Mouse (Mus musculus): ENCODE data around the gene Pskh1. TPM values are rescaled to one million over a fixed set of nuclear protein-coding genes. Genes with fewer than 3 reads are reported as not detected.

The Pskh1 gene
- polyA plus RNA-seq, 1 experiment from 2014 or later = 28.7 TPM

DNA sequence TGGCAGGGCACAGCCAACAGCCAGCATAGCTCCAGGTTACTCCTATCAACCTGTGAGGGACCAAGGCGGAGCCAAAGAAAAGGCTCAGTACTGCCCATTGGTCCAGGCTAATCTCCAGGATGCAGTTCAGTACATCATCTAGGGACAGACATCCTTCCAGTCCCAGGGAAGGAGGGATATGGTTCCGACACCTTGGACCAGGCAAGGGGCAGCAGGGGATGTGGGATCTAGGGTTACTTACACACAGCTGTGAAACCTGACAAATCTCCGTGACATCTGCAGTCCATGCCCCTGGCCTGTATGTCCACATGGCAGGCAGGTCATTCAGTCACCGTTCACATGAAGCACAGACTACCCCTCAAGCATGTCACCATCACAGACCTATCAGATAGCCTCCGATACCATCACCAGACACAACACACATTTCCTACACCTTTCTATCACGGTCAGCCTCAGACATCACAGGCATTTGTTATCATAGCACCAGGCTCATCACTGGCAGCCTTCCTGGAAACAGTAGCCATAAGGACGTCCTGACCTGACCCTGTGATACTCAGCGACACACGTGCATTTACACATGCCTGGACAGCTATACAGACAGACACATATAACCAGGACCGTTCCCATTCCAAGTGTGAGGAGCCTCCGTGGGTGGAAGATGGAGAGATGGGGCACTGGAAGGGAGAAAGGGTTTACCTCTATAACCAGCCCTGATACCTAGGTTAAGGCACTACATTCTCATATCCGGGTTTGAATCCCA is 64.4 kb downstream of the Pskh1 start:
- no peaks in the 10 kb centered on the region for H3K9me3 ChIP-seq
- 0 out of 2 replicates have a peak, but pooled peaks cover 3% of the 10 kb centered on the region for H3K36me3 ChIP-seq
- no peak overlapping the region; the same call in 1 of the 2 replicates for H3K9ac ChIP-seq
- peaks cover 24% of the 10 kb centered on the region for H3K4me1 ChIP-seq
- H3K27me3 ChIP-seq (replicated peaks) = no peaks in the 10 kb centered on the region
- peak overlapping the region; percentile 94; the same call in 1 of the 2 replicates for H3K27ac ChIP-seq
- H3K4me2 ChIP-seq = peak overlapping the region; percentile 69
- 55% methylated on average over 12 of the region's 12 CpGs for WGBS
- no peak for ATAC-seq (ENCODE audit: insufficient read depth, low FRiP score, low read depth)
- peak overlapping the region; percentile 72 for H3K4me3 ChIP-seq (replicated peaks)

DNA sequence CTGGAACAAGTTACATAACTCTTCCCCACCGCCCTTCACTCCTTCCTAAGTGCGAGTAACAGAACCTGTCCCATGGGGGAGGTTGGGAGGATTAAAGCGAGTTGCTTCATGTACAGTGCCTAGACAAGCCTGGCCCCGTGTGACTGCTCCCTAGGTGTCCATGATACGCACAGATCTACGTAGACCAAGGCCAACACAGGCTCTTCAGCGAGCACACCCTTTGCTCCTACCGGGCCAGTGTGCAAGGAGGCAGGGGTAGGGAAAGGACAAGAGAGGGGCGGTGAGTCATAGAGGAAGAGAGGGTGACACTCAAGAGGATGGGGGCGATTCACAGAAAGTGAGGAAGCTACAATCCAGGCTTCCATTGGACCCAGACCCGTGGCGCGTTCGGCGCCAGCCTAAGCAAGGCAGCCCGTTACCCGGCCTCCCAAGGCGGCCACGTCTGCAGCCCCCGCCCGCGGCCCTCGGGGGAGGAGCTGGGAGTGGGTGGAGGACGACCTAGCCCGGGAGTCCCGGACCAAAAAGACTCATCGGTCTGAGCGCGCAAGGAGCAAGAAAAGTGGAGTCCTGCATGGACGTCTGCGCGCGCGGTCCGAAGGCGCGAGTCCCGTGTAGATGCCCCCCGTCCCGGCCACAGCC is 65.1 kb downstream of the Pskh1 start:
- H3K27me3 ChIP-seq (replicated peaks) = no peaks in the 10 kb centered on the region

DNA sequence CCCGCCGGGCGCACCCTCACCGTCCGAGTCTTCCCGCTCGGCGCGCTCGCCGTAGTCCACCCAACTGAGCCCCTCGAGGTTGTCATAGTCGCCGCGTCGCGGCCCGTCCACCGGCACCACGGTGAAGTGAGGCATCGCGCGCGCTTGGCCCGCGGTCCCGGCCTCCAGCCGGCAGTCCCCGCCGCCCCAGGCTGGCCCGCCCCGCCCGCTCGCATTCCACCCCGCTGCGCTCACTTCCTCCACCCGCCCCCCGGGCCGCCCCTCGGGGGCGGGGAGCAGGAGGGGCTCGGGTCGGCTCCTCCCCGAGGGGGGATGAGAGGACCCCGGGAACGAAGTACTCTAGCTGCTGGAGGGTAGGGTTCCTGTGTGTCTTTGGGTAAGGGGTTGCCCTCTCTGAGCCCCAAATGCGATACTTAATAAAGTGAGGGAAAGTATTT is 65.7 kb downstream of the Pskh1 start, which contains the start of gene Slc12a4:
Gene Slc12a4, minus strand, starts transcription at position 193 of the 437 bp plus-strand sequence.
- H3K4me2 ChIP-seq = peak within 1 kb of the TSS; percentile 69
- WGBS = under 1% methylated on average over 44 of the region's 47 CpGs
- peaks cover 24% of the 10 kb centered on the region for H3K4me1 ChIP-seq
- peak; percentile 86 for ATAC-seq (ENCODE audit: insufficient read depth, low FRiP score, low read depth)
- peak within 1 kb of the TSS; percentile 80 for H3K9ac ChIP-seq
- H3K36me3 ChIP-seq = no peaks in the 10 kb centered on the region
- peak within 1 kb of the TSS; percentile 72 for H3K4me3 ChIP-seq (replicated peaks)
- H3K27ac ChIP-seq = peak within 1 kb of the TSS; percentile 94
- no peaks in the 10 kb centered on the region for H3K27me3 ChIP-seq (replicated peaks)
- no peaks in the 10 kb centered on the region for H3K9me3 ChIP-seq

More for the DNA sequence above, 65.1 kb downstream of the Pskh1 start:
- H3K4me1 ChIP-seq = peaks cover 24% of the 10 kb centered on the region
- ATAC-seq (ENCODE audit: insufficient read depth, low FRiP score, low read depth) = peak; percentile 48
- WGBS = 2% methylated on average over 40 of the region's 40 CpGs
- H3K9me3 ChIP-seq = no peaks in the 10 kb centered on the region
- peak overlapping the region; percentile 94 for H3K27ac ChIP-seq
- peak overlapping the region; percentile 80 for H3K9ac ChIP-seq
- H3K36me3 ChIP-seq = no peaks in the 10 kb centered on the region
- peak overlapping the region; percentile 72 for H3K4me3 ChIP-seq (replicated peaks)
- H3K4me2 ChIP-seq = peak overlapping the region; percentile 69

DNA sequence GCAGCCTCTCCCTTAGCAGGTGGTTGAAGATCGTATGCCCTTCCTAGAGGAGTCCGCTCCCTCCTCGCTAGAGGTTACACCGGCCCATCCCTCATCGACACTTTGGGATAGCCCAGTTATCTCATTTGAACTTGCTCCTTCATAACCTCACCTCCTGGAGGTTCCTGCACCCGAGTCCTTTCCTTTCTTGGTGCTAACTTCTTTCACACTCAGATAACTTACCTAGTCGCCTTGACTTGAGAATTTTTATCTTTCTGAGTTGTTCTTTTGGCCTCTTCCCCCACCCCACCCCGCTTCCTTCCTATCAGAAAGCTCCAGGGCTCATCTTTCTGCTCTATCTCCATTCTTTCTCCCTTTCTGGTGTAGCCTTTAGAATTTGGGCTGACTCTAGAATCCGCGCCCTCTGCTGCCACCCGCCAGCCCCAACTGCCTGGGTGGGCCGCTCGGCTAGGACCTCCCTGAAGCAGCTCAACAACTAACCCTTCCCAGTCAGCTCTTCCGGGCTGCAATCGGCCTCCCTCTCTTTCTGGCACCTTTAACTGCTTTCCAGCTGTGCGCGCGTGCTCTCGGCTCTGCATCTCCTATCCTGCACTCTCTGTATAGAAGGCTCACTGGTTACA is 66.6 kb downstream of the Pskh1 start:
- Histone ChIP-seq H3K27ac (peak overlapping the region; percentile 94), H3K9me3 (no peaks in the 10 kb centered on the region), H3K4me1 (peaks cover 22% of the 10 kb centered on the region), H3K4me3 (replicated peaks) (peak overlapping the region; percentile 72), H3K9ac (no peak overlapping the region), H3K4me2 (peak overlapping the region; percentile 69), H3K27me3 (replicated peaks) (no peaks in the 10 kb centered on the region), H3K36me3 (no peaks in the 10 kb centered on the region)
- WGBS = 10% methylated on average over 19 of the region's 19 CpGs
- peak; percentile 48; the same call in 1 of the 2 replicates for ATAC-seq (ENCODE audit: insufficient read depth, low FRiP score, low read depth)

DNA sequence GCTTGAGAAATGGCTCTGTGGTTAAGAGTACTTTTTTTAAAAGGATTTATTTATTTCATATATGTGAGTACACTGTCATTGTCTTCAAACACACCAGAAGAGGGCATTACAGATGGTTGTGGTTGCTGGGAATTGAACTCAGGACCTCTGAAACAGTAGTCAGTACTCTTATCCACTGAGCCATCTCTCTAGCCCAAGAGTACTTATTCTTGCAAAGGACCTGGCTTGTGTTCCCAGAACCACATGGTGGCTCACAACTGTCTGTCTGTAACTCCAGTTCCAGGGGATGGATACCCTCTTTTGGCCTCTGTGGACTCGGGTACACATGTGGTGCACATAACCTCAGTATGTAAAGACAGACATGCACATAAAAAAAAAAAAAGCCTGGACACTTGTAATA is 69.1 kb downstream of the Pskh1 start:
- H3K27me3 ChIP-seq (replicated peaks) = no peaks in the 10 kb centered on the region
- H3K4me2 ChIP-seq = no peak overlapping the region
- H3K27ac ChIP-seq = no peak overlapping the region
- peaks cover 16% of the 10 kb centered on the region for H3K4me1 ChIP-seq
- WGBS = 82% methylated on average over 1 of the region's 1 CpGs
- no peak for ATAC-seq (ENCODE audit: insufficient read depth, low FRiP score, low read depth)
- H3K36me3 ChIP-seq = no peaks in the 10 kb centered on the region
- no peaks in the 10 kb centered on the region for H3K9me3 ChIP-seq
- no peak overlapping the region for H3K9ac ChIP-seq
- H3K4me3 ChIP-seq (replicated peaks) = no peak overlapping the region

DNA sequence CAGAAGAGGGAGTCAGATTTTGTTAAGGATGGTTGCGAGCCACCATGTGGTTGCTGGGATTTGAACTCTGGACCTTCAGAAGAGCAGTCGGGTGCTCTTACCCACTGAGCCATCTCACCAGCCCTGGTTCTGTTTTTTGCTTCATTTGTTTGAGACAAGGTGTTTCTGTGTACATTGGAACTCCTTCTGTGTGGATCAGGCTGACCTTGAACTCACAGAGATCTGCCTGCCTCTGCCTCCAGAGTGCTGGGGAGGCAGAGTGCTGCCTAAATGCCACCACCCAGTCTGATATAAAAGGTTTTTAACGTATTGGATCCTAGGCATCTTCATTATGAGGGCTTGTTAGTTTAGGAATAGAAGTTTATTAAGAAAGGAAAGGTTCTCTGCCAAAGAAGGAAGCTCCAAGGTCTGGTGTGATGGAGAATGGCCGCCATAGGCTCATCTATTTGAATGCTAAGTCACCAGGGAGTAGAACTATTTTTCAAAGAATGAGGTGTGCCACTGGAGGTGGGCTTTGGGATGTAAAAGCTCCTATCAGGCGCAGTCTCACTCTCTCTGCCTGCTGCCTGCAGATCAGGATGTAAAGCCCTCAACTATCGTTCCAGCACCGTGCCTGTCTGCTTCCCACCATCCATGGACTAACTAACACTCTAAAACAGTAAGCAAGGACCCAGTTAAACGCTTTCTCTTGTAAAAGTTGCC is 70.9 kb downstream of the Pskh1 start:
- WGBS = 72% methylated on average over 8 of the region's 8 CpGs
- ATAC-seq (ENCODE audit: insufficient read depth, low FRiP score, low read depth) = no peak

DNA sequence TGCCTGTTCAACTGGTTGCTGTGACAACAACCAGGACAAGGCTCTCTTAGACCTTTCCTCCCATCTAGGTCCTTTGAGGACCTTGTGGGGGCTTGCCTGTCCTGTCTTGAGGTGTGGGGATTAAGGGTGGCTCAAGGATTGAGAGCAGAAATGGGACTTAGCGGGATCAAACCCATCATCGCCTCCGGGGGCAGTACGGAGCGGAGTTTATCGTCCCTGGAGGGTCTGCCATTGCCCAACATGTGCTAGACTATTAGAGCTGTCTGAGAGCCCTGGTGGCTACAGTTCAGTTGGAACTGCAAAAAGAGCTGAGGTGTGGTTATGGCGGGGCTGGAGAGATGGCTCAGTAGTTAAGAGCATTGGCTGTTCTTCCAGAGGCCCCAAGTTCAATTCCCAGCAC is 75.1 kb downstream of the Pskh1 start:
- no peak for ATAC-seq (ENCODE audit: insufficient read depth, low FRiP score, low read depth)
- Histone ChIP-seq H3K9me3 (no peaks in the 10 kb centered on the region), H3K4me1 (no peaks in the 10 kb centered on the region), H3K9ac (no peak overlapping the region), H3K4me3 (replicated peaks) (no peak overlapping the region), H3K27me3 (replicated peaks) (no peaks in the 10 kb centered on the region), H3K27ac (no peak overlapping the region), H3K4me2 (no peak overlapping the region), H3K36me3 (no peaks in the 10 kb centered on the region)
- 71% methylated on average over 7 of the region's 7 CpGs for WGBS

More for the DNA sequence above, 70.9 kb downstream of the Pskh1 start:
- no peaks in the 10 kb centered on the region for H3K9me3 ChIP-seq
- H3K4me1 ChIP-seq = peaks cover 10% of the 10 kb centered on the region
- H3K27ac ChIP-seq = no peak overlapping the region
- H3K4me2 ChIP-seq = no peak overlapping the region
- H3K9ac ChIP-seq = no peak overlapping the region
- H3K36me3 ChIP-seq = no peaks in the 10 kb centered on the region
- H3K27me3 ChIP-seq (replicated peaks) = no peaks in the 10 kb centered on the region
- H3K4me3 ChIP-seq (replicated peaks) = no peak overlapping the region

DNA sequence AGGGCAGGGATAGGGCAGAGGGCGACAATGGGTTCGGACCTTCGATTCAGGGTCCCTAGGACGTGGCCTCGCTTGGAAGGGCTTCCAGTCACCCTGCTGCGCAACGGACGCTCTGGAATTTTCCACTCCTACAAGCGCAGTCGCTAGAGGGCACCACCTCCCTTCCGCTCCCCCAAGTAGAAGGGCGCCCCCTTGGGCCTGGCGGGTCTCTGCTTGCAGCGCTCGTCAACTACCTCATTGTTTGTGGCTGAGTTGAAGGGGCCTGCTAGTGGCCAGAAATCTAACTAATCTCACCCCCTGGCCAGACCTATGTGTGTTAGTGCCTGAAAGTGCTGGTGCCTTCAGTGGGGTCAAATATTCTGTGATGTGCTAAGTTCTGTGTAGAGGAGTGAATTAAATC is 79.1 kb downstream of the Pskh1 start, which contains the start of gene Dpep3:
Gene Dpep3, minus strand, starts transcription at position 105 of the 400 bp plus-strand sequence.
- Histone ChIP-seq H3K4me1 (no peaks in the 10 kb centered on the region), H3K9ac (no peak within 1 kb of the TSS), H3K9me3 (no peaks in the 10 kb centered on the region), H3K27me3 (replicated peaks) (no peaks in the 10 kb centered on the region), H3K27ac (no peak within 1 kb of the TSS), H3K36me3 (no peaks in the 10 kb centered on the region), H3K4me3 (replicated peaks) (no peak within 1 kb of the TSS), H3K4me2 (no peak within 1 kb of the TSS)
- no peak for ATAC-seq (ENCODE audit: insufficient read depth, low FRiP score, low read depth)
- WGBS = 91% methylated on average over 15 of the region's 15 CpGs

DNA sequence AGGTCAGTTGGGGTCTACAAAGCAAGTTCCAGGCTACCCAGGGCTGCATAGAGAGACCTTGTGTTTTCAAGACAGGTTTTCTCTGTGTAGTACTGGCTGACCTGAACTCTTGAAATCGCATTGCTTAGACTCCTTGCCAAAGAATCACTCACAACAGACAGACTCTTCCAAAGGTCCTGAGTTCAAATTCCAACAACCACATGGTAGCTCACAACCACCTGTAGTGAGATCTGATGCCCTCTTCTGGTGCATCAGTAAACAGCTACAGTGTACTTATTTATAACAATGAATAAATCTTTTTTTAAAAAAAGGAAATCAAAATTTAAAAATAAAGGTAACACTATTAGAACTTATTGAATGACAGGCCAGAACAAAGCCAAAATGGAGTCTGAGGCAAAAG is 80.9 kb downstream of the Pskh1 start:
- H3K4me3 ChIP-seq (replicated peaks) = no peak overlapping the region
- no peak overlapping the region for H3K9ac ChIP-seq
- H3K36me3 ChIP-seq = no peaks in the 10 kb centered on the region
- no peak for ATAC-seq (ENCODE audit: insufficient read depth, low FRiP score, low read depth)
- no peak overlapping the region for H3K4me2 ChIP-seq
- WGBS = 91% methylated on average over 1 of the region's 1 CpGs
- no peaks in the 10 kb centered on the region for H3K4me1 ChIP-seq
- no peak overlapping the region for H3K27ac ChIP-seq
- no peaks in the 10 kb centered on the region for H3K27me3 ChIP-seq (replicated peaks)
- H3K9me3 ChIP-seq = no peaks in the 10 kb centered on the region

Measured in stomach, embryonic 15.5 days (tissue).